Mouse (Mus musculus) liver, adult 2 months (tissue): ENCODE measurements around the gene Atxn7l3.

Source experiments
- CTCF ChIP-seq: fragments of 200-500 bp; IDR thresholded peaks from 2 replicates; pipeline ENCODE4 v1.5.1; 2011; ENCODE audit warnings: low read depth, low read length, control low read depth
- POLR2A ChIP-seq: fragments of 200-500 bp; IDR thresholded peaks from 2 replicates; pipeline ENCODE4 v1.6.1; 2011; ENCODE audit warnings: low read length, control low read depth; ENCODE audit not compliant: insufficient read depth; ENCODE audit errors: extremely low read depth

DNA sequence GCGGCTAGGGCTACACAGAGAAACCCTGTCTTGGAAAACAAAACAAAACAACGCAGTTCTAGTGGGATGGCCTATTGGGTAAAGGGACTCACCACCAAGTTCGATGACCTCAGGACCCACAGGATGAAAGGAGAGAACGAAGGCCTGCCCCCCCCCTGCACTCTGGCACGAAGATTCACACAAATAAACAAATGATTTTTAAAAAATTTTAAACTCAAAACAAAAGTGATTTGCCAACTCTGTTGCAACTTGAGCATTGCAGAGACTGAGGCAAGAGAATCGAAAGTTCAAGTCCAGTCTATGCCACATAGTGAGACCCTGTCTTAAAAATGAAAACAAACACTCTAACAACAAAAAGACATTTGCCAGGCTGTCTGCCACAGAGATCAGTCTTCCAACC is 55.8 kb downstream of the Atxn7l3 start:
- TF ChIP-seq CTCF (no peak), POLR2A (no peak)
